In the genomic region with DNA sequence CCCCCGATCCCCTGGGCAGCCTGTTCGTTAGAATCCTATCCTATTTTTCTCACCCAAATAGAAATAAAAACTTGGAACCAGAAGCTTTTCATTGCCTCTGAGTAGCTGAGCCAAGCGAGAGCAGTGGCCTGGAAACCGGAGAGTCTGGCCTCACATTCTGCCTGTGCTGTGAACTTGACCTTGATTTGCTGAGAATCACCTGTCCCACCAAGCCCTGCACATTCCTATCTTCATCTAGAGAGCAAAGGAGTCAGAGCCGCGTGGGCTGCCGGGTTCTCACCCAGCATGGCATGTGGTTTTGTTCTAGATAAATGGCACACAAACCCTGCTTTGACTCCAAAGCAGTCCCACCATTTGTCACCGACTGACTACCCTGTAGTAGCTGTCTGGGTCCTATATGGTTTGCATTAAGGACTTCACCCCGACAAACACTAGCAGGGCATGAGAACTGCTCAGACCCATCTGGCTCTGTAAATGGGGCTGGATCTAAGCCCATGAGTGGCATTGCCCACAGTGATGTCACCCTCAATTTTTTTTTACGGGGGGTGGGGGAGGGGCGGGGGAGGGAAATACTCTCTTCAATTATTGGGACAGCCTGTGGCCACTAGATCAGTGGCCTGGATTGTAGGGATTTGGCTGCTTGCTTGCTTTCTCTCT, we compare ENCODE assay signal across 18 mouse cellular contexts. TPM values are rescaled to one million over a fixed set of nuclear protein-coding genes. Genes with fewer than 3 reads are reported as not detected.
DNase-seq lines count a peak whose midpoint lies in the region; ATAC-seq lines count a peak whose summit lies in the region.
"Had no signal": no experiment of that assay in that cellular context is flagged by ENCODE, and none has a peak within 500 bp of the region (broad histone marks: within the 10 kb centered on the region; RNA-seq: fewer than 3 reads in every experiment).

No protein-coding gene starts in this region.

- H3K4me1 ChIP-seq in neural tube, embryonic 13.5 days (replicated peaks), result no peaks in the 10 kb centered on the region
- H3K4me1 ChIP-seq in forebrain, embryonic 15.5 days, result peaks cover 7% of the 10 kb centered on the region; the same call in 1 of the 2 replicates
- H3K4me1 ChIP-seq: heart, embryonic 13.5 days had no signal

- 79% methylated on average over 11 of the region's 11 CpGs for WGBS in neural tube, embryonic 13.5 days
- WGBS in forebrain, embryonic 15.5 days, result 40% methylated on average over 11 of the region's 11 CpGs

- H3K36me3 ChIP-seq in neural tube, embryonic 13.5 days, result no peaks in the 10 kb centered on the region
- no peaks in the 10 kb centered on the region for H3K36me3 ChIP-seq in forebrain, embryonic 15.5 days
- H3K36me3 ChIP-seq: heart, embryonic 13.5 days; lung, embryonic 15.5 days had no signal

- H3K4me2 ChIP-seq in neural tube, embryonic 13.5 days, result no peak overlapping the region
- no peak overlapping the region for H3K4me2 ChIP-seq in forebrain, embryonic 15.5 days (replicated peaks)
- H3K4me2 ChIP-seq: heart, embryonic 13.5 days; lung, embryonic 15.5 days had no signal

- DNase-seq in embryo, embryonic 11 days, result peak; percentile 22
- no peak for DNase-seq in embryo, embryonic 9.5 days (ENCODE audit: extremely low spot score)
- no peak for DNase-seq in neural tube, embryonic 10.5 days (ENCODE audit: extremely low spot score, low spot score)
- no peak for DNase-seq in right cerebral cortex, postnatal 14 days
- no peak for DNase-seq in left cerebral cortex, adult 11 months (ENCODE audit: low spot score)
- DNase-seq: adrenal gland, postnatal 14 days; gastrocnemius, postnatal 10 days; kidney, postnatal 10 days; liver had no signal

- no peak overlapping the region for H3K27ac ChIP-seq in neural tube, embryonic 13.5 days (replicated peaks)
- peak overlapping the region; percentile 70 for H3K27ac ChIP-seq in forebrain, embryonic 15.5 days (replicated peaks)
- H3K27ac ChIP-seq: heart, embryonic 13.5 days; lung, embryonic 15.5 days had no signal

- H3K9ac ChIP-seq in neural tube, embryonic 13.5 days, result no peak overlapping the region
- H3K9ac ChIP-seq in forebrain, embryonic 15.5 days (replicated peaks), result no peak overlapping the region
- H3K9ac ChIP-seq: heart, embryonic 13.5 days; lung, embryonic 15.5 days had no signal

- H3K4me3 ChIP-seq in neural tube, embryonic 13.5 days, result no peak overlapping the region
- no peak overlapping the region for H3K4me3 ChIP-seq in forebrain, embryonic 15.5 days
- H3K4me3 ChIP-seq: erythroblast, embryonic 14.5 days; heart, embryonic 13.5 days; lung, embryonic 15.5 days; myocyte had no signal

- no peaks in the 10 kb centered on the region for H3K27me3 ChIP-seq in neural tube, embryonic 13.5 days
- H3K27me3 ChIP-seq in forebrain, embryonic 15.5 days, result no peaks in the 10 kb centered on the region
- H3K27me3 ChIP-seq: heart, embryonic 13.5 days; lung, embryonic 15.5 days had no signal

- H3K9me3 ChIP-seq in neural tube, embryonic 13.5 days, result no peaks in the 10 kb centered on the region
- no peaks in the 10 kb centered on the region for H3K9me3 ChIP-seq in forebrain, embryonic 15.5 days
- H3K9me3 ChIP-seq: heart, embryonic 13.5 days; lung, embryonic 15.5 days had no signal

- peak; percentile 61; the same call in 1 of the 2 replicates for ATAC-seq in neural tube, embryonic 13.5 days (ENCODE audit: low read depth)
- ATAC-seq in forebrain, embryonic 15.5 days (replicated peaks), result peak; percentile 90
- no peak for ATAC-seq in monocyte, adult 5-6 weeks (replicated peaks; ENCODE audit: insufficient number of reproducible peaks, low FRiP score, low TSS enrichment, poor library complexity, severe bottlenecking)

RNA-seq across cellular contexts. Expression of gene Syce1l, which starts 29.7 kb away (rescaled TPM):
- not detected in 2 replicates for polyA plus RNA-seq in neural tube, embryonic 13.5 days (2015; fragmentation: Nextera tagmentation; extraction: Ambion mirVana)
- polyA plus RNA-seq in forebrain, embryonic 15.5 days (2015; fragmentation: Nextera tagmentation; extraction: Ambion mirVana), result 0.47 TPM in 1 of 2 replicates, not detected in the other
- total RNA-seq in monocyte, adult 5-6 weeks (2017), result 2.8 TPM in 1 of 3 replicates, not detected in the others
- total RNA-seq: adrenal gland, postnatal 14 days; gastrocnemius, postnatal 10 days; megakaryocyte-erythroid progenitor cell, adult 5-6 weeks had no signal
- polyA plus RNA-seq: erythroblast, embryonic 14.5 days; heart, embryonic 13.5 days; lung, embryonic 15.5 days; myocyte; spleen, adult 2 months had no signal

RNA-seq across cellular contexts. Expression of gene Mon1b, which starts 37.3 kb away (rescaled TPM):
- polyA plus RNA-seq in neural tube, embryonic 13.5 days (2015; fragmentation: Nextera tagmentation; extraction: Ambion mirVana), result 10.9 and 11.8 TPM in 2 replicates
- polyA plus RNA-seq in forebrain, embryonic 15.5 days (2015; fragmentation: Nextera tagmentation; extraction: Ambion mirVana), result 12.8 and 14.4 TPM in 2 replicates
- 13.3 to 32.2 TPM (median 20.8 TPM) in 3 replicates for total RNA-seq in monocyte, adult 5-6 weeks (2017)
